Mouse (Mus musculus) embryonic fibroblast, embryonic 13.5 days (primary cell): ENCODE data around the gene Jmjd1c. TPM values are rescaled to one million over a fixed set of nuclear protein-coding genes. Genes with fewer than 3 reads are reported as not detected.

Experiments used
- H3K27ac ChIP-seq: 2 replicates; pipeline ENCODE4 v1.5.1; 2012; ENCODE audit warnings: low read length, control low read depth, inconsistent platforms; ENCODE audit not compliant: insufficient read depth
- H3K4me1 ChIP-seq: 2 replicates; pipeline ENCODE4 v1.6.1; 2011; ENCODE audit warnings: low read length; ENCODE audit not compliant: control insufficient read depth, insufficient read depth
- H3K4me3 ChIP-seq: 2 replicates; pipeline ENCODE4 v1.5.1; 2011; ENCODE audit warnings: mild to moderate bottlenecking, control low read depth, low read length; ENCODE audit not compliant: insufficient read depth
- CTCF ChIP-seq: IDR thresholded peaks from 2 replicates; pipeline ENCODE4 v1.5.1; 2011; ENCODE audit warnings: mild to moderate bottlenecking, control low read depth, low read length, moderate library complexity, borderline replicate concordance; ENCODE audit not compliant: insufficient read depth
- POLR2A ChIP-seq: IDR thresholded peaks from 2 replicates; pipeline ENCODE4 v1.6.1; 2011; ENCODE audit warnings: low read depth, mild to moderate bottlenecking, control low read depth, low read length, moderate library complexity
- polyA plus RNA-seq: library from polyadenylated mRNA; stranded (reverse); fragments of >200 nt; gene quantifications from 2 replicates; pipeline ENCODE4 v1.2.4, GENCODE M21; 2011; ENCODE audit warnings: low read depth; ENCODE audit not compliant: missing spikeins, insufficient read length

The Jmjd1c gene
- polyA plus RNA-seq, 1 experiment, result 40.2 TPM

DNA sequence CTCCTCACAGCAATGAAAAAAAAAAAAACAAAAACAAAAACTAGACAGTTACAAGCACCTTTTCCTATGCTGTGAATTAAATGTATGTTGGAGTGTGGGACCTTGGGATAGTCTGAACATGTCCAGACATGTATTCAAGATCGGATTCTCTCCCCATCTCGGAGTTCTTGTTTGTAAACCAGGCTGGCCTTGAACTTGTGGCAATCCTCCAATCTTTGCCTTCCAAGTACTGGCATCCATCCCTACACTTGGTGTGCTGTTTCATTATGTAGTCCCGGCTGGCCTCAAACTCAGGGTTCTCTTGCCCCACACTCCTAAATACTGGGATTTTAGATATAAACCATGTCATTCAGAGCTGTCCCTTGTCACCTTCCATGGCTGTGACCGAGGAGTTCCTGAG, 203.4 kb downstream of the Jmjd1c start:
- no peak overlapping the region for H3K4me3 ChIP-seq
- no peaks in the 10 kb centered on the region for H3K4me1 ChIP-seq
- TF ChIP-seq POLR2A (no peak), CTCF (no peak)
- H3K27ac ChIP-seq, result no peak overlapping the region

DNA sequence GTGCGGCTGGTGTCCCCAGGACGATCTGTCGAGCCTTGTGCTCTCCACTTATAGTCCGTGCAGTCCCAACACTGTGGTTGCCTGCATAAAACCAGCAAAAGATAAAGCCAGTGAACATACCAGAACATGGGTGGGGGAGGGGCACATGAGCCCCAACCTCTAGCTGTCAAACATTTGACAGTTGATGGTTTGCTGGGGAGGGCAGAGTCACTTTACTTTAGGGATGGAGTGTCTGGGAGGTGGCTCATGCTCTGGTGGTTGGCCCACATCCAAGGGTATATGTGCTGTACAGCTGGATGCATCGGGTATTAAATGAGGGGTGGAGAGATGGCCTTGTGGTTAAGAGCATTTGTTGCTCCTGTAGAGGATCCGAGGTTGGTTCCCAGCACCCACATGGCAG, 205.1 kb downstream of the Jmjd1c start:
- Histone ChIP-seq H3K4me3 (no peak overlapping the region), H3K4me1 (no peaks in the 10 kb centered on the region), H3K27ac (no peak overlapping the region)
- no peak for TF ChIP-seq CTCF
- no peak for TF ChIP-seq POLR2A

GRCm38 (mm10) chr10:67302340-67302739, 206.4 kb downstream of the Jmjd1c start:
- no peaks in the 10 kb centered on the region for H3K4me1 ChIP-seq
- TF ChIP-seq CTCF (no peak), POLR2A (no peak)
- H3K27ac ChIP-seq, result no peak overlapping the region
- H3K4me3 ChIP-seq, result no peak overlapping the region

Other genes starting within 250 kb of the Jmjd1c start
- 71.6 and 76.0 TPM in 2 replicates for gene Reep3, start 820 bp downstream of the Jmjd1c start, polyA plus RNA-seq
- 27.6 and 31.3 TPM in 2 replicates for gene Nrbf2, start 189.2 kb downstream of the Jmjd1c start, polyA plus RNA-seq